Mouse (Mus musculus) embryonic facial prominence, embryonic 10.5 days (tissue): Measurements from ENCODE around the gene Amer2. TPM values are rescaled to one million over a fixed set of nuclear protein-coding genes. Genes with fewer than 3 reads are reported as not detected.

ENCODE experiments used
- DNase-seq: peaks from one replicate; pipeline ENCODE4 v3.0.0-alpha.2; 2017; ENCODE audit warnings: low spot score
- H3K27ac ChIP-seq: fragments of 300-500 bp; sonication (generic); replicated peaks from 2 replicates; pipeline ENCODE4 v1.5.1; 2016; ENCODE audit warnings: mild to moderate bottlenecking
- H3K27me3 ChIP-seq: fragments of 300-500 bp; sonication (generic); replicated peaks from 2 replicates; pipeline ENCODE4 v1.6.1; 2016; ENCODE audit warnings: low read depth, mild to moderate bottlenecking; ENCODE audit not compliant: poor library complexity, severe bottlenecking
- H3K36me3 ChIP-seq: fragments of 300-500 bp; sonication (generic); replicated peaks from 2 replicates; pipeline ENCODE4 v1.6.1; 2016; ENCODE audit warnings: mild to moderate bottlenecking, moderate library complexity
- H3K4me1 ChIP-seq: fragments of 300-500 bp; sonication (generic); 2 replicates; pipeline ENCODE4 v1.6.1; 2016
- H3K4me3 ChIP-seq: fragments of 300-500 bp; sonication (generic); 2 replicates; pipeline ENCODE4 v1.5.1; 2016; ENCODE audit warnings: mild to moderate bottlenecking, moderate library complexity
- H3K9me3 ChIP-seq: fragments of 300-500 bp; sonication (generic); 2 replicates; pipeline ENCODE4 v1.6.1; 2016; ENCODE audit warnings: mild to moderate bottlenecking
- WGBS: fragments of 180-500 bp; shearing (Covaris S2); methylation state at CpG from one replicate; pipeline ENCODE4 v1.1.7; 2016; 5-methylcytosine and 5-hydroxymethylcytosine counted together
- polyA plus RNA-seq: library from polyadenylated mRNA; unstranded; fragments of >200 nt; fragmentation: Nextera tagmentation; extraction: Ambion mirVana; gene quantifications from 2 replicates; pipeline ENCODE4 v1.2.1, GENCODE M21; 2016

Gene Amer2
- polyA plus RNA-seq, 1 experiment from 2014 or later: 4.9 TPM

- WGBS: 48% methylated on average over 6 of the region's 6 CpGs
- no peak overlapping the region for H3K4me3 ChIP-seq
- peak; percentile 28 for DNase-seq
- no peaks in the 10 kb centered on the region for H3K36me3 ChIP-seq
- no peak overlapping the region for H3K27ac ChIP-seq
- H3K4me1 ChIP-seq: peaks cover 13% of the 10 kb centered on the region
- peaks cover 5% of the 10 kb centered on the region; the same call in 1 of the 2 replicates for H3K27me3 ChIP-seq
- H3K9me3 ChIP-seq: no peaks in the 10 kb centered on the region
Observed at GRCm38 (mm10) chr14:60429513-60429912, 56.5 kb downstream of the Amer2 start.

GRCm38 (mm10) chr14:60431515-60431914, 58.5 kb downstream of the Amer2 start:
- no peak overlapping the region for H3K4me3 ChIP-seq
- DNase-seq: no peak
- no peak overlapping the region for H3K27ac ChIP-seq
- peaks cover 13% of the 10 kb centered on the region for H3K4me1 ChIP-seq
- H3K9me3 ChIP-seq: no peaks in the 10 kb centered on the region
- WGBS: 46% methylated on average over 5 of the region's 5 CpGs
- H3K36me3 ChIP-seq: no peaks in the 10 kb centered on the region
- peaks cover 5% of the 10 kb centered on the region; the same call in 1 of the 2 replicates for H3K27me3 ChIP-seq

DNA sequence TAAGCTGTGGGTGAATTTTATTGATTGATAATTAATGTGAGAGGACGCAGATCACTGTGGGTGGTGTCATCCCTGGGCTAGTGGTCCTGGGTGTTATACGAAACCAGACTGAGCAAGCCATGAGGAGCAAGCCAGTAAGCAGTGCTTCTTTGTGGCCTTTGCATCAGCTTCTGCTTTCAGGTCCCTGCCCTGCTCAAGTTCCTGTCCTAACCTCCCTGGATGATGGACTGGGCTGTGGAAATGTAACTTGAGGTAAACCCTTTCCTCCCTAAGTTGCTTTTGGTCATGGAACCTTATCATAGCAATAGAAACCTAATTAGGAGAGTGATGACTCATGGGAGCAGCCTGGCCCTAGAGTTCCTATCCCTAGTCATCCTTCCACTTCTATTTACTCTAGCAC, 59.1 kb downstream of the Amer2 start:
- WGBS: 83% methylated on average over 2 of the region's 2 CpGs
- H3K4me1 ChIP-seq: peaks cover 13% of the 10 kb centered on the region
- DNase-seq: no peak
- H3K27me3 ChIP-seq: peaks cover 2% of the 10 kb centered on the region; the same call in 1 of the 2 replicates
- no peaks in the 10 kb centered on the region for H3K9me3 ChIP-seq
- H3K27ac ChIP-seq: no peak overlapping the region
- no peaks in the 10 kb centered on the region for H3K36me3 ChIP-seq
- no peak overlapping the region for H3K4me3 ChIP-seq

DNA sequence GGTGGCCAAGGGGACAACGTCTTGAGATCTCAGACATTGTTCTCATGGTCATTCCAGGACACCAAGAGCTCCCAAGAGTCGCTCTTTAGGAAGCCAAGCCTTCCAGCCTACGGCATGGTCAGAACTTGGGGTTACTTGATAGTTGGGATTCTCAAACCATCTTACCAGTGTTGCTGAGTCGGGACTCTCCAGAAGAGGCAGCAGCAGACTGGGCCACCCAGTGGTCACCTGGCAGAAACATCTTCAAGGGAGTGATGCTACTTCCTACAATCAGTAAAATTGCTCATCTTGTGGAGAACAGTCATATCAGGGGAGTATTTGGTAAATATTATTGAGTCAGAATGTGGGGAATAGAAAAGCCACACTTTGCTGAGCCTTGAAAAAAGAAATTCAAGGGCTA, 62.5 kb downstream of the Amer2 start:
- H3K27ac ChIP-seq: no peak overlapping the region
- H3K4me1 ChIP-seq: no peaks in the 10 kb centered on the region
- no peaks in the 10 kb centered on the region for H3K36me3 ChIP-seq
- H3K4me3 ChIP-seq: no peak overlapping the region
- WGBS: 72% methylated on average over 4 of the region's 4 CpGs
- DNase-seq: no peak
- no peaks in the 10 kb centered on the region for H3K9me3 ChIP-seq
- H3K27me3 ChIP-seq: no peaks in the 10 kb centered on the region

GRCm38 (mm10) chr14:60436364-60436763, 63.3 kb downstream of the Amer2 start:
- no peaks in the 10 kb centered on the region for H3K27me3 ChIP-seq
- H3K36me3 ChIP-seq: no peaks in the 10 kb centered on the region
- no peak for DNase-seq

More at GRCm38 (mm10) chr14:60436364-60436763, 63.3 kb downstream of the Amer2 start:
- Histone ChIP-seq H3K9me3 (no peaks in the 10 kb centered on the region), H3K4me1 (no peaks in the 10 kb centered on the region), H3K4me3 (no peak overlapping the region), H3K27ac (no peak overlapping the region)

Other genes starting within 250 kb of the Amer2 start
- 1.8 and 2.8 TPM in 2 replicates for gene Atp8a2, start 176.1 kb upstream of the Amer2 start, polyA plus RNA-seq
- gene Nupl1, start 121.8 kb upstream of the Amer2 start, polyA plus RNA-seq: not detected in 2 replicates
- 59.6 and 62.0 TPM in 2 replicates for gene Gm49336, start 121.8 kb upstream of the Amer2 start, polyA plus RNA-seq
- gene Mtmr6, start 108.0 kb upstream of the Amer2 start, polyA plus RNA-seq: 24.7 and 24.8 TPM in 2 replicates